Mouse (Mus musculus) megakaryocyte, embryonic 14.5 days (primary cell): ENCODE measurements around the gene Vmn1r131. TPM values are rescaled to one million over a fixed set of nuclear protein-coding genes. Genes with fewer than 3 reads are reported as not detected.
"Not testable (repeated sequence)": the region's sequence is repeated elsewhere in the genome, so short reads cannot be mapped to it uniquely, and the experiment has no call there.

Experiments used
- H3K27me3 ChIP-seq: replicated peaks from 2 replicates; pipeline ENCODE3; 2012; ENCODE audit warnings: inconsistent platforms
- H3K36me3 ChIP-seq: replicated peaks from 2 replicates; pipeline ENCODE3; 2012; ENCODE audit warnings: low read length, inconsistent platforms, mixed read lengths
- H3K4me1 ChIP-seq: 2 replicates; pipeline ENCODE4 v1.6.1; 2012; ENCODE audit warnings: inconsistent platforms
- H3K4me3 ChIP-seq: replicated peaks from 2 replicates; pipeline ENCODE3; 2012; ENCODE audit warnings: moderate library complexity, mild to moderate bottlenecking, inconsistent platforms
- H3K9me3 ChIP-seq: 2 replicates; pipeline ENCODE4 v1.6.1; 2012; ENCODE audit warnings: inconsistent platforms
- polyA plus RNA-seq: library from polyadenylated mRNA; stranded (reverse); fragments of >175 nt; gene quantifications from 2 replicates; pipeline ENCODE4 v1.2.3, GENCODE M21; 2012; ENCODE audit warnings: low replicate concordance; ENCODE audit not compliant: insufficient read depth

Vmn1r131 gene
- not detected in 2 replicates for polyA plus RNA-seq

DNA sequence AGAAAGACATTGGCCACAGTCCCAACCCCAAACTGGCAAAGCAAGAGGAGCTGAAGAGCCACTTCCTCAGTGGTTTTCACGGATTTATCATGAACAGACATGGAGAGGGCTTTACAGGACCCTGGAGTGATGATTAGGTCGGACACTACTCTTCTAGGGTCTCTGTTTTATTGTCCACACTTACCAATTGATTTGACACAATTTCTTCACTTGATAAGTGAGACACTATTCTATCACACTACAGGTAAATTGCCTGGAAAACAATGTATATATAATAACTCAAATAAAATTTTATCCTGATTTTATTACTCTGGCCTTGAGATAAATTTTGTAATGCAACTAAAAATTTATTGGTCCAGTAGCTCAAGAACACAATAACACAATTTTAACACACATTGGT, at the start of gene Vmn1r131:
Gene Vmn1r131 (minus strand): TSS at position 101 of the 400 bp plus-strand sequence.
- H3K4me3 ChIP-seq, H3K27me3 ChIP-seq, H3K4me1 ChIP-seq, H3K9me3 ChIP-seq, H3K36me3 ChIP-seq: not testable (repeated sequence)

DNA sequence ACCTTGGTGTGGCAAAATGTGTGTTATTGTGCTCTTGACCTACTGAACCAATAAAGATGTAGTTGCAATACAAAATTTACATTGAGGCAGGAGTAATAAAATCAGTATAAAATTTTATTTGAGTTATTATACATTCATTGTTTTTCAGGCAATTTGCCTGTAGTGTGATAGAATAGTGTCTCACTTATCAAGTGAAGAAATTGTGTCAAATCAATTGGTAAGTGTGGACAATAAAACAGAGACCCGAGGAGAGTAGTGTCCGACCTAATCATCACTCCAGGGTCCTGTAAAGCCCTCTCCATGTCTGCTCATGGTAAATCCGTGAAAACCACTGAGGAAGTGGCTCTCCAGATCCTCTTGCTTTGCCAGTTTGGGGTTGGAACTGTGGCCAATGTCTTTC, 34.4 kb downstream of the Vmn1r131 start, which contains the start of gene Vmn1r130:
Gene Vmn1r130 (plus strand): TSS at position 301 of the 400 bp plus-strand sequence.
- H3K27me3 ChIP-seq, H3K36me3 ChIP-seq, H3K4me3 ChIP-seq, H3K4me1 ChIP-seq, H3K9me3 ChIP-seq: not testable (repeated sequence)

Other genes starting within 250 kb of the Vmn1r131 start
- gene Vmn1r126, start 244.6 kb downstream of the Vmn1r131 start, polyA plus RNA-seq = not detected in 2 replicates
- gene Vmn1r127, start 226.2 kb downstream of the Vmn1r131 start, polyA plus RNA-seq = not detected in 2 replicates
- gene Vmn1r128, start 196.7 kb downstream of the Vmn1r131 start, polyA plus RNA-seq = not detected in 2 replicates
- not detected in 2 replicates for gene Vmn1r129, start 184.8 kb downstream of the Vmn1r131 start, polyA plus RNA-seq
- gene Gm6882, start 113.3 kb downstream of the Vmn1r131 start, polyA plus RNA-seq = not detected in 2 replicates
- gene Vmn1r130, start 34.3 kb downstream of the Vmn1r131 start, polyA plus RNA-seq = not detected in 2 replicates
- not detected in 2 replicates for gene Vmn1r132, start 68.0 kb upstream of the Vmn1r131 start, polyA plus RNA-seq
- not detected in 2 replicates for gene Gm4175, start 215.4 kb upstream of the Vmn1r131 start, polyA plus RNA-seq